Mouse (Mus musculus) thymus, postnatal 14 days (tissue): Measurements from ENCODE around the gene Cirbp.
"Not testable (repeated sequence)": the region's sequence is repeated elsewhere in the genome, so short reads cannot be mapped to it uniquely, and the experiment has no call there.

Experiments
- DNase-seq: peaks from one replicate; pipeline ENCODE4 v3.0.0; 2021

Gene Cirbp

DNA sequence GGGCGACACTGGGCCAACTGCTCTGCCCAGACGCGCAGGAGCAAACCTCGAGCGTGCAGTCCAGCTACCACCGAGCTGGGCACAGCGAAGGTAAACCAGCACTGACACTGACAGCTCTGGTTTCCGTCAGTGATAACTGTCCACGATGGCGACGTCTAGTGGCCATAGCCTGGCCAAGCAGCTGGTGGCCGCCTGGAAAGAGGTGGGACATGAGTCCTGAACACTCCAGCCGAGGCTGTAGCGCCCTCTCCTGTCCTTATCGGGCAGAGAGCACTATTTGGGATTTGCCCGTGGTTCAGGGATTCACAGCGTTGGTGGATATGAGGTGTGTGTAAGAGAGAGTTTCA, 814 bp upstream of the Cirbp start:
- peak; percentile 90 for DNase-seq

DNA sequence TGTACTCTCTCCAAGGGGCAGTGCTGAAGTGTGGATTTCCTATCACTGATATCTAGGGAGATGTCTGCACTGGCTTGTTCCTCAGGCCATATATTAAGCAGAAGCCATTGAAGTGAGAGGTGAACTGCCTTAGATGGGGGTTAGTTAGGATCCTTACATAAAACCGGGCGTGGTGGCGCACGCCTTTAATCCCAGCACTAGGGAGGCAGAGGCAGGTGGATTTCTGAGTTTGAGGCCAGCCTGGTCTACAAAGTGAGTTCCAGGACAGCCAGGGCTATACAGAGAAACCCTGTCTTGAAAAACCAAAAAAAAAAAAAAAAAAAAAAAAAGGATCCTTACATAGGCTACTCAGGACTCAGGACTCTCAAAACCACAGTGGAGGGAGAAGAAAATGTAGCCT, 351 bp downstream of the Cirbp start:
- not testable (repeated sequence) for DNase-seq

DNA sequence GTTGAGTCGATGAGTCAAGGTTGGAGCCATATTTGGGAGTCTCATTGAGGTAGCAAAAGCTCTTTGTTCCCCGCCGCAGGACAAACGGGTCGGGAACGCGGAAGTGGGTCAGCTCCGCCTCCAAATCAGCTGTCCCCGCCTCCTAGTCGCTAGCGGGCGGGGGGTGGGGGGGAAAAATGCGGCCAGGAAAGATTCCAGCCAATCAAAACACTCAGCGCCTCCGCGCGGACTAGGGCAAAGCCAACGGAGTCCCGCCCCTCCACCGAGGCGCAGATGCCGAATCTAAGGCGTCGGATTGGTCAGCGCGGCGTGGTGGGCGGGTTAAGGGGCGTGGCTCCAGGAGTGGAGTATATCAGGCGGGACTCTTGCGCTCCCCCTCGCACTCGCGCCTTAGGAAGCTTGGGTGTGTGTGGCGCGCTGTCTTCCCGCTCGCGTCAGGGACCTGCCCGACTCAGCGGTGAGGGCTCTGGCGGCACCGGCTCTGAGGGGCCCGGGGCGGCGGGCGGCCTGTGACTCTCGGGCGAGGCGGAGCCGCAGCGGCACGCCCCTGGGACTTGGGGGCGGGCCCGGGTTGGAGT, 1.8 kb downstream of the Cirbp start:
- DNase-seq: peak; percentile 99

DNA sequence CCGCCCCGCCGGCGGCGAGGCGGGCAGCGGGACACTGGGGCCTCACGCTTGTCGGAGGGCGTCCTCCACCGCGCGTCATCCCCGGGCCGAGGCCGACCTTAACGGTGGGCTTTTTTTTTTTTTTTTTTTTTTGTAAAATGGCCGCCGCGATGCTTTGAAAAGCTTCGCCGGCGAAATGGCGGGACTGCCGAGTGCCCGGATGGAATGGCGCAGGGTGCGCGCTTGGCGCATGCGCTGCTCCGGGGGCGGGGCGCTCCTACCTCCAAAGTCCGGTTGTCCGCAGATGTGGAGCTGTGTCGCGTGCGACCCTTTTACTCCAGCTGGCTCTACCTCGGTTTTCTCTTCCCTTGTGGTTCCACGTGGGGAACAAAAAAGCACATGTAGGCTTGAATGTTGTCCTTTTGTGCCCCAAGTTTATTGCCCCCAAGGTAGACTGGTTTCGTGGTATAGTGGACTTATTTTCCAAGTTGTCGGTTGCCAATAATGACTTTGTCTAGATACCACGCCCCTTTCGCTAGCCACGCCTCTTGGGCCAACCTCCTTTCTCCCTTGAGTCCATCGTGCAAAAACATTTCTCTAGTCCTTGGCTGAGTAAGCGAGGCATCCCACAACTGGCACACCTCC, 2.4 kb downstream of the Cirbp start:
- DNase-seq: peak; percentile 91

DNA sequence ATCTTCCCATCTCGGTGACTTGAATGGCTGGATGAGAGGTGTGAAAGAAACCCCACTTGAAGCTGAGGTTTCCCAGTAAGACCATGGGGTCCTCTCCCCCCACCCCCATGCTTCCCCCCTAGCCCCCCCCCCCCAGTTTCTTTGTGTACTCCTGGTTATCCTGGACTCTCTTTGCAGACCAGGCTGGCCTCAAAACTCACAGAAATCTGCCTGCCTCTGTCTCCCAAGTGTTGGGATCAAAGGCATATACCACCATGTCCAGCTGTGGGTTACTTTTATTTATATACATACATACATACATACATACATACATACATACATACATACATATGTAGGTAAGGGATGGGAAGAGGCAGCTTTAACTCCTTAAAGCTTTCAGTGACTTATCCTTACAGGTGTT, 3.3 kb downstream of the Cirbp start:
- DNase-seq: no peak

DNA sequence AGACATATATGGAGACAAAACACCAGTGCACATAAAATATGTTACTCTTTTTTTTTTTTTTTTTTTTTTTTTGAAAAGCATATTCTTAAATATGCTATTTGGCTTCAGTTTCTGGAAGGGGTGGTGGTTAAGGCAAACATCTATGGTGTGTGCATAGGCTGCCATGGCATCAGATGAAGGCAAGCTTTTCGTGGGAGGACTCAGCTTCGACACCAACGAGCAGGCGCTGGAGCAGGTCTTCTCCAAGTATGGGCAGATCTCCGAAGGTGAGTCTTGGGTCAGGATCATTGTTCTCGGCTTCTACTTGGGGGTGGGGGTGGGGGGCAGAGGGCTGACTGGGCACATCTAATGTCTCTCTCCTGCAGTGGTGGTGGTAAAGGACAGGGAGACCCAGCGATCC, 3.9 kb downstream of the Cirbp start:
- no peak for DNase-seq

DNA sequence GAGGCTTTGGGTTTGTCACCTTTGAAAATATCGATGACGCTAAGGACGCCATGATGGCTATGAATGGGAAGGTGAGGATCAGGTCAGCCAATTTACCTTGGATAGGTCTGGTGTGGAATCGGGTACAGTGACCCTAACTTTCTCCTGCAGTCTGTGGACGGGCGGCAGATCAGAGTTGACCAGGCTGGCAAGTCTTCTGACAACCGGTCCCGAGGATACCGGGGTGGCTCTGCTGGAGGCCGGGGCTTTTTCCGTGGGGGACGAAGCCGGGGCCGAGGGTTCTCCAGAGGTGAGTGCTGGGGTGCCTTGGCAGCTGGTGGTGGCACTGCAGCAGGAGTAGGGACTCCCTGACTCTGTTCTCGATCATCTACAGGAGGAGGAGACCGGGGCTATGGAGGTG, 4.3 kb downstream of the Cirbp start:
- no peak for DNase-seq

DNA sequence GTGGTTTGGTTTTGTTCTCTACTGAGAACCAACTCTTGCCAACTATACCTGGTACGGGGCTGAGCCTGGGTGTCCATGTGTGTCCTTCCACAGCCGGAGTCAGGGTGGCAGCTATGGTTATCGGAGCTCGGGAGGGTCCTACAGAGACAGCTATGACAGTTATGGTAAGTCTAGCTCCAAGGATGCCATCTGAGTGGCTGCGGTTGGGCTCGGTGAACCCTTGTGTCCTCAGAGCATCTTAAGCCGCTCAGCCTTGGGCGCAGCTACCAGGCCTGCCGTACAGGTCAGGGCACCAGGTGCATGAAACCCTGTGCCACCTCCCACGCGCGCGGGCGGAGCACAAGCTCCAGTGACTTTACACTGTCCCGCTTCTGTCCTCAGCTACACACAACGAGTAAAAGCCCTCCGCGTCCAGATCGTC, 4.8 kb downstream of the Cirbp start:
- DNase-seq: no peak

DNA sequence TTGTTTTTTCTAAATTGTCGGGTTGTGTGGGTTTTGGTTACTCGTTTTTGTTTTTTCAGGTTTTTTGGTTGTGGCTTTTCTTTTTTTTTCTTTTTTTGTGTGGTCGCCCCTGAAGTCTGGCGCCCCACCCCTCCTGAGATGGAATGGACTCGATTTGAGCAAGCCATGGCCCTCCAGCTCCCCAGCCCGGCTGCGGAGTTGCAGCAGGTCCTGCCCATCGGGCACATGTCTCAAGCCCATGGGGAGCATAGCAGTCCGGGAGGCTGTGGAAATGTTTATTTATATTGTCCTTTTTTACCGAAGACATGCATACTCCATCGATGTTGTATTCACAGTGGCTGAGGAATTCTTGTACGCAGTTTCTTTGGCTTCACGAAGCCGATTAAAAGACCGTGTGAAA, 5.5 kb downstream of the Cirbp start:
- DNase-seq: no peak

DNA sequence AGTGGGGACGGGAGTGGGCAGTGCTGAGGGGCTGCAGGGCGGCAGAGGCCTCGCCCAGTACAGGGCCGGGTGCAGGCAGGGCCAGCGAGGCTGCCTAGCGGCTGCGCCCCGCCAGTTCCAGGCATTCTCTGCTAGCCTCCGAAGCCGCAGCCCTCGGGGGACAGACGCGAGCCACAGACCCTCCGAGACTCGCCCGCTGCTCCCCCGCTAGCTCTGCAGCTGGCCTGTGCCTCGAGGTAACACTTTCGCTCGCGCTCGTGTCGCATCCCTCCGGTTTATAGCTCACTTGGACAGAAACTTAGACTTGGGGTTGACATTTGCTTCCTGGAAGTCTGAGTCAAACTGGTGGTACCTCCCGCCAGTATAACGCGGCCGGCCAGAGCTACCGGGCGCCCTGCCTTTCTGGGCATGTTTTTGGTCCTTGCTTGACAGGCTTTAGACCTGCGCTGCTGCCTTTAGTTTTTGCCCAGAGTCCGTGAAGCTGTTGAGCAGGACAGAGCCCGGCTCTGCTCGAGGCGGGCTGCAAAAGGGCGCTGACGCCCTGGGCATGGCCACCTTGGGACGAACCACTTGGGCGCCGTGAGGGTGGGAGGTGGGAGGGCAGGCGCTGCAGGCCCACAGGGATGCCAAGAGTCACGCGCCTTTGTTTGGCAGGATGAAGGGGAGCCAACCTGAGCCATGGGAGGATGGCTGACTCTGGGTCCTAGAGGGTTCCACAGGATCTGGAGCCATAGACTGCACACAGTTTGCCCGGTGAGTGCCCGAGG, 6.2 kb downstream of the Cirbp start:
- peak; percentile 24 for DNase-seq

DNA sequence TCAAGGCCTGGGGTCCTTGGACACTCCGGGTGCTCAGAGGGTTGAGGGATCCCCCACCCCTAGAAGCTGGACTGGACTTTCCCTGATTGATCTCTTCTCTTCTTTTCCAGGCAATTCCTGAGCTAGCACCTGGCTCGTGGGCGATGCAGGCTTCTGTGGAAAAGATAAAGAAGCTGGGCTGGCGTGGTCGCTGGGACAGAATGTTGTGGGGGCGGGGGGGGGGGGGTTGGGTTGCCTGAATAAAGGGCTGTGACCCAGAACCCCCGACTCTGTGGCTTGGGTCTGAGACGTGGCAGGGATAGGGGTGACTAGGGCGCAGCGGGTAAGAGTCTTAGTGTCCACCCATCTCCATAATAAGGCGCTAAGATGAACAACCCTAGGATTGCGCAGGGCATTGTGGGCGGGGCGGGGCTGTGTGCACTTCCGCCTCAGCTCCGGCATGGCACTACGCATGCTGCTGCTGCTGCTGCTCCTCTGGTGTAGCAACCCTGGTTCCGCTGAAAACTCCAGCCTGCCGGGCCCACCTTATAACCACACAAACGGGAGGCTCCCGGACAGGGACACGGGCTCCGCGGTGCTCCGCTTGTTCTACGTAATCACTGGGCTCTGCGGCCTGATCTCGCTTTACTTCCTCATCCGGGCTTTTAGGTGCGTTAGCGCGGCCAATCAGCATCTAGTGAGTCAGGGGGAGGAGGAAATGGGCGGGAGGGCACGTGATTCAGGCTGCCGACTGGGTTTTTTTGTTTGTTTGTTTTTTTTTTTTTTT, 6.9 kb downstream of the Cirbp start, which contains the start of gene 1600002K03Rik:
Gene 1600002K03Rik (plus strand): TSS at position 418 of the 766 bp plus-strand sequence.
- DNase-seq: peak; percentile 88

DNA sequence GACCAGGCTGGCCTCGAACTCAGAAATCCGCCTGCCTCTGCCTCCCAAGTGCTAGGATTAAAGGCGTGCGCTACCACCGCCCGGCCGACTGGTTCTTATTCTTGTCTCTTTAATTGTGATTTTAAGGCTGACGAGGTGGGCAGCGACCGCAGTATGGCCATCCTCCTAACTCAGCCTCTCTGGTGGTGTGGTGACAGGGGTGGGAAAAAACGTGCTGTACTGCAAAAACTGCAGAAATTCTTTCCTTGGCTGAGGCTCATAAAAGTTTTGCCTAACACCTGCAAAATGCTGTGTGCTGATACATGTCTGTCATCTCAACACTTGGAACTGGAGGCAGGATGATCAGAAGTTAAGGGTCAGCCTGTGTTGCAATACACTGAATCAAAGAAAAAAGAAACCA, 7.6 kb downstream of the Cirbp start:
- DNase-seq: no peak

DNA sequence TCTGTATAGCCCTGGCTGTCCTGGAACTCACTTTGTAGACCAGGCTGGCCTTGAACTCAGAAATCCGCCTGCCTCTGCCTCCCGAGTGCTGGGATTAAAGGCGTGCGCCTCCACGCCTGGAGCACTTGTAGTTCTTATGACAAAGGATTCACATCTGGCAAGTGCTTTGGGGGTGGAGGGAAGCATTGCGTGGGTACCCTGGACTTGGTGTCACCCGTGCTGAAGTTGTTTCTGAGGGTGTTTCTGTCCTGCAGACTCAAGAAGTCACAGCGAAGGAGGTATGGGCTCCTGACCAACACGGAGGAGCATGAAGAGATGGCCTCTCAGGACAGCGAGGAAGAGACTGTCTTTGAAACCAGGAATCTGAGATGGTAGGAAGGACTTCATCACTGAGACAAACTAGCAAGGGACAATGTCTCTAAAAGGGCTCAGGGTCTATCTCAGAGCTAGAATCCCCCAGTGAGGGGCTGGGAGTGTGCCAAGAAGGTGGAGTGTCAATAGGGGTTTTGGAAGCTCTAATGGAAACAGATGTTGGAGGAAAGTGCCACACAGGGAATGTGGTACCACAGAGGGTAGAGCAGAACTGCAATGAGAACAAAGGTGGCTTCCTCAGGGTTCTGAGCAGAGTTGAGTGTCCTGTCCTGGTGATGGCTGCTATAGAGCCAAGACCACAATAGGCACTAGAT, 8.3 kb downstream of the Cirbp start:
- no peak for DNase-seq

DNA sequence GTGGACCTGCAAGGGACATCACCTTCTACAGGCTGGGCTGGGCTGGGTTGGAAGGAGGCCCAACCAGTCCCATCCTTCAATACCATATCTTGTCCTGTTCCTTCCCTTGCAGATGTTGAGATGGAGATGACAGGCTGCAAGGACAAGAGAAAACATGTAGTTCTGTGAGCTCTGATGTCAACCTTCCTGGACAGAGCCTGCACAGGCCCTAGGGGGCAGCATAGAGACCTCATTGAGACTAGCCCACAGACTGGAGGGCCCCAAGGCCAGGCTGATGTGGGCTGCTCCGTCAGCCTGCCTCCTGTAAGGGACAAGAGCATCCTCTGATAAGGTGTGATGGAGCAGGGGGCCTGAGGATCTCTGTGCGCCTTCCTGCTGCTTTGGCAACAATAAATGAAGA, 8.9 kb downstream of the Cirbp start:
- peak; percentile 64 for DNase-seq

DNA sequence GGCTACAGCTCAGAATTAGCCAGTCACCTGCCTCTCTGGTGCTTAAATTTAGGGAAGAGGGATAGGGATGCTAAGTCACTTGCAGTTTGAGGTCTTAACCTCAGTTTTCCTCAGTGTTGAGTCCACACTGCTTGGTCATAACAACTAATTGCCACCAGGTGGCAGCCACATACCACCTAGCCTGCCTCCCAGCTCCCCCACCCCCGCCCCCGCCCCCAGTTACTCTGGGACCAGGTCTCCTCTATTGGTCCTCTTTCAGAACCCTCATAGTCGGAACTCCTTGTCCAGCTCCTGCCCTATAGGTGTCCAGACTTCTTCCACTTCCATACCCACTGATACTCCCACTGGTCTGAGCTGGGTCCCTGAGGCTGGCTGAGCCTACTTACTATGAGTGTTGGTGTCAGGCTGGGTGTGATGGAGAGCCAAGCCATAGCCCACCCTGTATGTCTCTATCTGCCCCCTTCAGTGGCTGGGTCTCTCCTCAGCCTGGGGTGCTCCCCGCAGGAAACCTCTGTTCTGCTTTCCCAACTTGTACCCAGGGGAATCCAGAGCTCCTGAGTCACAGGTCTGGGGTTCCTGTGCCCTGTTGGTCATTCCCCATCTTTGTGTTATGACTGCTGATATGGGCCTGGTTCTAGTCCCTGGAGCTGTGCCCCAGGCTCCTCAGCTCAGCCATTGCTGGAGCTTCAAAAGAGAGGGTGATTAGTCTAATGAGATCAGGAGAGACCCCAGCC, 9.9 kb downstream of the Cirbp start:
- no peak for DNase-seq

DNA sequence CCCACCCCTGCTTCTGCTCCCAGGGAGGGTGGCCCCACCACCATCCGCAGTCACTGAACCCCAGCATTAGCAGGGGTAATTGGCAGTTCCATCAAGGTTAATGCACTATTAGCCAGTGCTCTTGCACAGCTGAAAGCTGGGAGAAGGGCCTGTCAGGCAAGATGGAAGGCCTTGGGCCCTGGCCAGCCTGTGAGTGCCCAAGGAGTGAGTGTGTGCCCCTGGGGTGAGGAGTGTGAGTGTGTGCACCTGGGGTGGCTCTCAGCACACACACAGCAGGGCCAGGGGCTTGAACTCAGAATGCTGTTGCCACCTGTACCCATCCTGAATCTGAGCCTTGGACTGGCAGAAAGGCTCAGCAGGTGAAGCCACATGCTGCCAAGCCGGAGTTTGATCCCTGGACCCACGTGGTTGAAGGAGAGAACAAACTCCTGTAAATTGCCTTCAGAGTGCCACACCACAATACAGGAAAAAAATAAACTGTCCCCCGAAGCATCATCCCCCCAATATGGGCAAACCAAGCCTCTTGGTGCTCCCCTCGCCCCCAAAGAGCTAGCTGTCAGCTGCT, 10.6 kb downstream of the Cirbp start:
- no peak for DNase-seq

DNA sequence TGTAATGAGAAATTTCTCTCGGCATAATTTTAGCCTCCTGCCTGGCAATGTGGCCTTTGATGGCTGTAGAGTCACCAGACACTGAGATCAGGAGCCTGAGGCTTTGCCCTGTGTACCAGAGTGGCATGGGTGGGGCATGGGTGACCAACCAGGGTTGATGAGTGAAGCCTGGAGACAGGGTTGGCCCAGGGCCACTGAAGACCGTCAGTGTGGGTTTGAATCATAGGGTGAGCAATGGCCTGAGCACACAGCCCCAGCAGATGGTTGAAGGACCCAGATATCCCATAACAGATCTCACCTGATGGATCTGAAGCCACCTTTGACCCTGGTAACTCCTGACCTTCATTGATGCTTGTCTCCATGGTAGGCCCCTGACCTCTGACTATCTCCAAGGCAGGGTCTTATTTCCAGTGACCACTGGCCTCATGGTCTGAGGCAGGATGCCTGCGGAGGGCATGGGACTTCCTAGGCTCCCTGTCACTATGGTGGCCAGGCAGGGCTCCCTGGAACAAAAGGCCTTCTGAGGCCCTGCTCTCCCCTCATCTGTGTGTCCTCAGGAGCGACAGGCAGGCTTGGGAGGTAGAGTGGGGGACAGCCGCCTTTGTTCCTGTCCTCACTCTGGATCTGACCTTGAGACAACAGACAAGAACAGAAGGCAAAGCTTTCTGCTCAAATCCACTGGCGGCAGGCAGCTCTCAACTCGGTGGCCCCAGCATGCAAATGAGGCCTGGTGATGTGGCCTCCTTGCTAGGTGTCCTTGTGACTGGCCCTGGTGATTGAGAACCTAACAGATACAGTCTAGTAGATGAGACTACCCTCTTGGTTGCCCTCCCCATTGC, 11.9 kb downstream of the Cirbp start:
- DNase-seq: no peak

DNA sequence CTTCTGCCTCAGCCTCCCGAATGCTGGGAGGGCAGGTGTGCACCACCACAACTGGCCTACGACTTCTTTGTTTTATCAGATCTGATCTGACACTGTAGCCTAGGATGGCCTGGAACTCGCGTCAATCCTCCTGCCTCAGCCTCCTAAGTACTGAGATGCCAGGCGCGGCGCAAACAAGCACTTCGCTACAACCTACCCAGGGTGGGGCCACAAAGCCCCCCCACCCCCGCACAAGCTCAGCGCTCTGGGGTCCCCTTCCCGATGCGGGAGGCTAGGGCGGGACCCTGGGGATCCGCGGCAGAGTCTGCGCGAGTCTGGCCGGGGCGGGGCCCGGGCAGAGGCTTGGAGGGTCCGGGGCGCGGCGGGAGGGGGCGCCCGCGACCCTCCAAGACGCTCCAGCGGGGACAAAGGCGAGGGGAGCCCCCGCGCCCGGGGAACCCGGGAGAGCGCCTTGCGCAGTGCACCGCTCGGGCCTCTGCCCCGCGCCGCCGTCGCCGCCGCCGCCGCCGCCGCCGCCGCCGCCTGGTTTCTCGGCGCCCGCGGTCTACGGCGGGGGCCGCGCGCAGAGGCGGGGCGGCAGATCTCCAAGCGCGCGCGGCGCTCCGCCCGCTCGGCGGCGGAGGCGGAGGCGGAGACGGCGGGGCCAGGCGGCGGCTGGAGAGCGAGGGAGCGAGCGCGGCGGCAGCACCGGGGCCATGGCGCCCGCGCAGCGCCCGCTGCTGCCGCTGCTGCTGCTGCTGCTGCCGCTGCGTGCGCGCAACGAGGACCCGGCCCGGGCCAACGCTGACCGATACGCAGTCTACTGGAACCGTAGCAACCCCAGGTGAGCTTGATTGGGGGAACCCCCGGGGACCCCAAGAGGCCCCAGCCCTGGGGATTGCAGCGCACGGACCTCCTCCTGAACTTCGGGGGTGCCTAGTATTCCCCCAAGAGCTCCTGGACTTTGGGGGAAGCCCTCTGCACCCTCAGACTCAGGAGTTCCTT, 13.6 kb downstream of the Cirbp start, which contains the start of gene Efna2:
Gene Efna2 (plus strand): TSS at position 415 of the 984 bp plus-strand sequence.
- peak; percentile 60 for DNase-seq

DNA sequence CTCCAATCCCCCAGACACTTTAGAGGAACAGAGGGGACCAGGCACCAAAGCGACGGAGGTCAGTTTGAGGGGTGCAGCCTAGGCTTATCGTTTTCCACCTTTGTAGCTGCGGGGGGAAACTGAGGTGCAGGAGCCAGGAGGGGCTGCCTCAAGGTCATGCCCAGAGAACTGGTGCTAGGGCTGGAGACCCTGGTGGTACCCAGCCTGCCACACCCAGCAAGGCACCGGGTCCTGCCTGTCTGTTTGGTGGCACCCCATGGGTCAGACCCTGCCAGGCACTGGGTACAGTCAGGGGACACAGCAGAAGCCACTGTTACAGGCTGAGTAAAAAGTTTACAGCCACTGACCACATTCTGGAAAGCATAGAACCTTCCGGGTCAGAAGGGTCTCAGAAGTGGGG, 14.5 kb downstream of the Cirbp start:
- DNase-seq: no peak

DNA sequence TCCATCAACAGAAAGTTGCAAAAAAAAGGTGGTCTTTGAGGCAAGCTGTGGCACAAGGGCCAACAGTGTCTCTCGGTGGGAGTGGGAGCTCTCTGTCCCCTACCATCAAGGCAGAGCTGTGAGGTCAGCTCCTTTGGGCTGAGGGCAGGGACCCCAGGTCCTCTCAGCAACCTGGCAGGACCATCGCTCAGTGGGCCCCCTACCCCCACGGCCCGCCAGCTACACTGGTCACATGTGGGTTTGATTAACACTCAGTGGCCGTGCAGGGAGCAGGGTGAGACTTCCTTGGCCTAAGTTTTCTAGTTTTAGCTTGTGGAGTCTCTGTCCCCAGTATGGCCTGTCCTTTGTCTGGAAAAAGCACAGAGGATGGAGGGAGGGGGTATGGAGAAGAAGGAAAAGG, 15.0 kb downstream of the Cirbp start:
- DNase-seq: no peak
